Mouse (Mus musculus) c-Kit-positive CD71-negative TER-119-negative erythroid progenitor cells, embryonic 14.5 days (primary cell): ENCODE data around the gene Wdr63.
"Not testable (repeated sequence)": the region's sequence is repeated elsewhere in the genome, so short reads cannot be mapped to it uniquely, and the experiment has no call there.

Experiments
- DNase-seq: peaks from one replicate; pipeline ENCODE4 v3.0.0-alpha.2; 2013; ENCODE audit warnings: low read depth

The Wdr63 gene

DNA sequence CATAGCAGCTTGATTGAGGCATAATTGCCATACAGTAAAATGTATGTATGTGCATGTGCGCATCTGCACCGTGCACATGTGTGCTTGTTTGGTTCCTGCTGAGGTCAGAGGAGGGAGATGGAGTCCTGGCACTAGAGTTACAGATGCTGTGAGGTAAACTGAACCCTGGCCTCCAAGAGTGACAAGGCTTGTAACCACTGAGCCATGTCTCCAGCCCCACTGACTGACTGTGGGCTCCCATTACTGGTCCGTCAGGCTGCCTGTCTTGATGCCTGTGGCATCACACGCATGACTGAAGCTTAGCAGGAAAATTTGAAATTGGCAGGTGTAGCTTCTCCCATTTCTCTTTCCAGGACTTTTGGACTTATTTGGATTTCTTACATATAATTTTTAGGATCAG, 97.2 kb downstream of the Wdr63 start:
- DNase-seq, result no peak

- DNase-seq, result no peak
Measured at GRCm38 (mm10) chr3:146009859-146010645, 97.9 kb downstream of the Wdr63 start.

GRCm38 (mm10) chr3:146007872-146008271, 100.1 kb downstream of the Wdr63 start:
- DNase-seq, result no peak

DNA sequence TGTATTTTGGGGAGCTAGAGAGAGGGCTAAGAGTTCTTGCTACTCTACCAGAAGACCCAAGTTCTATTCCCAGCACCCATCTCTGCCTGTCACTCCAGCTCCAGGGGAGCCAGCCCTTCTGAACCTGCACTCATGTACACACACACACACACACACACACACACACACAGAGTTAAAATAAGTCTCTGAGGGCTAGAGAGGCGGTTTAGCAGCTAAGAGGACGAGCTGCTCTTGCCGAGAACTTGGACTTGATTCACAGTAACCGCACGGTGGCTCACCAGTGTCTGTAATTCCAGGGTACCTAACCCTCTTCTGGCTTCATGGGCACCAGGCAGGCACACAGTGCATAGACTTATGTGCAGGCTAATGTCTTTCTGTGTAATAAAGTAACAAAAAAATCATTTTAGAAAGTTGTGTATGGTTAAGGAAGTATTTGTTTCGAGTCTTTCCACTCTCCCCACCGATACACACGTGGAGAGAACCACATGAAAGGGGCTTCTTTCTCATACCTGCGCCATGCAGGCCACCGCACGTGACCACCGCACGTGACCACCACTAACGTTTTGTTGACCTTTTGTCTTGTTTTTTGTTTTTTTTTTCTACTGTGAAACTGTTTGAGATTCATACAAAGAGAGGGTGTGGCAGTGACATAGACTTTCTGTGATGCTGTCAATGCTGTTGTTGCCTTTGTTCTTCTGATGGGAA, 103.4 kb downstream of the Wdr63 start:
- no peak for DNase-seq

- not testable (repeated sequence) for DNase-seq
Measured at GRCm38 (mm10) chr3:145996539-145996938, 111.4 kb downstream of the Wdr63 start.

DNA sequence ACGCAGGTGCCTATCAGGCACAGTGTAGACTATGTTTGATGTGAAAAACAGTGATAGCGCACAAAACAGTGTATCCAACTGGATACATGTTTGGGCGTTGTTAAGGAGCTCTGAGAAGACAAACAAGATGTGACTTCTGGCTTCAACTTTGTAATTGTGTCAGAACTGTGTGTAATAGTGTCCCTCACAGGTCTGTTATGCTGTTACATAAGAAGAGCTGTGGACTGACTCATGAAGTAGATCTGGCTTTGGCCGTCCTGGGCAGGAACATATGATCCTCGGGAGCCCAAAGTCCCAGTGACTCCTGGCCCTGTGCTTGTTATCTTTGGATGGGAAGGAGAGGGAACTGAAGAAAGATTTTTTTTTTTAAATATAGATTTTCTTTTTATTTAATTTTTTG, 112.4 kb downstream of the Wdr63 start:
- no peak for DNase-seq

GRCm38 (mm10) chr3:145993481-145994201, 114.3 kb downstream of the Wdr63 start:
- DNase-seq, result no peak

DNA sequence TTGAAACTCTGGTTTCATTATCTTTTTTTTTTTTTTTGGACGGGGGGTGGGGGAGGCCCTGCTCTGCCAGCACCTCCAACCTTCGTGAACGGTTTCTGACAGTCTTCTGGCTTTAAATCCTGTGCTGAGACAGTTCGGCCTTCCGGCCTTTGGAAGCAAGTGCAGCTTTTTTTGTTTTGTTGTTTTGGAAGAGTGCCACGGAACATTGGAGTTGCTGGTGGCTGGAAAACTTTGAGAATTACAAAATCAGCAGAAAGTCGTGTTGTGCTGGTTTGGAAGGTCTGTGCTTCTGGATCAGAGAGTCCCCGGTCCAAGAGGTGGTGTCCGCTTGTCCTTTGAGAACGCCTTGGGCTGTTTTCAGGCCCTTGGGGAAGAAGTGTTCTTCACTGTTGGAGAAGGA, 115.1 kb downstream of the Wdr63 start:
- no peak for DNase-seq

DNA sequence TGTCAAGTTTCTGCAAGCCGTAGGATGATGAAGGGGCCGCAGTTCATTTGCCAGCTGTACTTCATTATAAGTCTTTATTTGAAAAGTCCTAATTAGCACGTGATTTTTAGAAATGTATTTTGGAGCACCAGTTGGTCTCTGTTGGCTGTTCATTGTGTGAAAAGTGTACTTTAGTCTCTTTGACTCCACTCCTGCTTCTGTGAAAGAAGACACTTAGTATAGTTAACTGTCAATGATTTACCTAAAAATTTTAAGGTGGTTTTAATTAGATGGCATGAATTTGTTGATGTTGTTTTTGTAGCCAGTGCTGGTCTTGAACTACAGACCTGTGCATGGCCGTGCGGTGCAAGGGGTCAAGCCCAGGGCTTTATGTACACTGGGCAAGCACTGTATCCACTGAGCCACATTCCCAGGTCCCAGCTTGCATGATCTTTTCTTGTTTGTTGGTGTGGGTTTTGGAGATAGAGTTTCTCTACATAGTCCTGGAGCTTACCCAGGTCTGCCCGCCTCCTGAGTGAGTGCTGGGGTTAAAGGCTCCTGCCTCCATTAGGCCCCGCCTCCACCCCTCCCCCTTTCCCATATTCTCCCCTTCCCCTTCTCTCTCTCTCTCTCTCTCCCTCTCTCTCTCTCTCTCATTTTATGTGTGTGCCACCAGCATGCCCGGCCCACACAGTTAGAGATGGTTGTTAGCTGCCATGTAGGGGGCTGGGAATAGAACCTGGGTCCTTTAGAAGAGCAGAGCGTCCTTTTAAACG, 115.8 kb downstream of the Wdr63 start:
- DNase-seq, result no peak

DNA sequence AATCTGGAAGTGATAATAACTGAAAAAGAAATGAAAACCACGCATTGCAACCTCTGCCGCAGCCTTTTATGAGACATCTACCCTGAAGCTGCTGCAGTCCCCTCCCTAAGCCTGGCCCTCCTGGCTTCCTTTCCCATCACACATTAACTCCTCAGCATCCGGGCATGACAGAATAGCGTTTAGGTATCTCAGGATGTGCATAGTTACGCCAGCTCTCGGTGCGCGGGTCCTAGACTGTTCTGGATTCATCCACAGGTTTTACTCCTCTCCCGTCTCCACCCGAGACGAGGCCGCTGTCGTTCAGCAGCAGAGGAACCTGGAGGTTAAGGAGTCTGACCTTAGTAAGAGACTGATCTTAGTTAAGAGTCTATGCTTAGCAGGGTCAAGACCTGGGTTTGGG, 116.8 kb downstream of the Wdr63 start:
- DNase-seq, result no peak
